Mouse (Mus musculus): Measurements from ENCODE around the gene Rab4a.

GRCm38 (mm10) chr8:123840578-123841345 lies 35.0 kb downstream of the Rab4a start:
- TF ChIP-seq CTCF (IDR thresholded peaks at IDR 0.05; ENCODE audit: low read depth), result no peak
- no peak for TF ChIP-seq EP300 (optimal IDR thresholded peaks at IDR 0.05)
